Mouse (Mus musculus) heart, adult 18-20 months (tissue): ENCODE data around the gene Slc6a6. TPM values are rescaled to one million over a fixed set of nuclear protein-coding genes. Genes with fewer than 3 reads are reported as not detected.
A peak's percentile ranks its signal among the peaks of the same experiment; 100 is the strongest.

Source experiments
- DNase-seq, 2 experiments: peaks; one replicate each; pipeline ENCODE4 v3.0.0; 2021 to 2022; ENCODE audit warnings: mixed read lengths in 1 of 2
- total RNA-seq, 2 experiments: library from RNA; stranded (reverse); gene quantifications; 2 replicates each; pipeline ENCODE4 v1.2.3; 2021

Gene Slc6a6
- total RNA-seq, 2 experiments from 2014 or later, result 53.1 to 54.8 TPM

- DNase-seq, result no peak
Measured at GRCm38 (mm10) chr6:91700823-91701621, 17.2 kb downstream of the Slc6a6 start.

GRCm38 (mm10) chr6:91703459-91703858 is 19.6 kb downstream of the Slc6a6 start:
- DNase-seq, result no peak

GRCm38 (mm10) chr6:91704446-91704845 is 20.6 kb downstream of the Slc6a6 start:
- DNase-seq, result no peak

- DNase-seq, result no peak
Measured at GRCm38 (mm10) chr6:91705651-91706050, 21.8 kb downstream of the Slc6a6 start.

- DNase-seq, result no peak
Measured at GRCm38 (mm10) chr6:91706072-91706776, 22.4 kb downstream of the Slc6a6 start.

- no peak for DNase-seq
Measured at GRCm38 (mm10) chr6:91707276-91707885, 23.5 kb downstream of the Slc6a6 start.

- no peak for DNase-seq
Measured at GRCm38 (mm10) chr6:91707886-91708564, 24.2 kb downstream of the Slc6a6 start.

- DNase-seq, result no peak
Measured at GRCm38 (mm10) chr6:91708919-91709318, 25.1 kb downstream of the Slc6a6 start.

- DNase-seq, result no peak
Measured at GRCm38 (mm10) chr6:91710345-91710930, 26.6 kb downstream of the Slc6a6 start.

GRCm38 (mm10) chr6:91712097-91712854 is 28.4 kb downstream of the Slc6a6 start:
- no peak for DNase-seq

GRCm38 (mm10) chr6:91712855-91713331 is 29.0 kb downstream of the Slc6a6 start:
- DNase-seq, result peak in 1 of 2 experiments; percentile 83

GRCm38 (mm10) chr6:91713370-91713896 is 29.6 kb downstream of the Slc6a6 start:
- DNase-seq, result no peak

- DNase-seq, result peak; percentile 66 to 88
Measured at GRCm38 (mm10) chr6:91715023-91715422, 31.2 kb downstream of the Slc6a6 start.

- peak in 1 of 2 experiments; percentile 68 for DNase-seq
Measured at GRCm38 (mm10) chr6:91715988-91716810, 32.3 kb downstream of the Slc6a6 start.

- no peak for DNase-seq
Measured at GRCm38 (mm10) chr6:91718067-91718466, 34.2 kb downstream of the Slc6a6 start.

- DNase-seq, result no peak
Measured at GRCm38 (mm10) chr6:91718603-91719002, 34.8 kb downstream of the Slc6a6 start.

GRCm38 (mm10) chr6:91719042-91719747 is 35.3 kb downstream of the Slc6a6 start:
- DNase-seq, result peak; percentile 56 to 64

- no peak for DNase-seq
Measured at GRCm38 (mm10) chr6:91719865-91720533, 36.1 kb downstream of the Slc6a6 start.
